Mouse (Mus musculus) heart, embryonic 14.5 days (tissue): ENCODE results near the gene Figla. TPM values are rescaled to one million over a fixed set of nuclear protein-coding genes. Genes with fewer than 3 reads are reported as not detected.

ENCODE experiments used
- ATAC-seq: fragments of 200-750 bp; cut with Nextera tagmentation; 2 replicates; pipeline ENCODE4 v1.8.0; 2017; ENCODE audit warnings: low read depth, moderate TSS enrichment; ENCODE audit not compliant: insufficient number of reproducible peaks, insufficient read depth, low FRiP score
- H3K27ac ChIP-seq, 2 experiments: fragments of 200-500 bp in 1 of 2; fragments of 300-500 bp in 1 of 2; sonication (generic) in 1 of 2; replicated peaks in 1 of 2; 2 replicates each; pipeline ENCODE4 v1.5.1; 2012 to 2014; ENCODE audit warnings: low read depth in 2 of 2, low read length in 2 of 2, control low read depth in 1 of 2, mild to moderate bottlenecking in 1 of 2, mixed read lengths in 1 of 2; ENCODE audit not compliant: control insufficient read depth in 1 of 2, insufficient read depth in 1 of 2
- H3K27me3 ChIP-seq: fragments of 300-500 bp; sonication (generic); 2 replicates; pipeline ENCODE4 v1.6.1; 2014; ENCODE audit warnings: mild to moderate bottlenecking, low read length, control low read depth; ENCODE audit not compliant: control insufficient read depth, insufficient read depth
- H3K36me3 ChIP-seq: fragments of 300-500 bp; sonication (generic); 2 replicates; pipeline ENCODE4 v1.6.1; 2014; ENCODE audit warnings: mild to moderate bottlenecking, control low read depth, low read length, mixed read lengths; ENCODE audit not compliant: control insufficient read depth, insufficient read depth
- H3K4me1 ChIP-seq, 2 experiments: fragments of 200-500 bp in 1 of 2; fragments of 300-500 bp in 1 of 2; sonication (generic) in 1 of 2; 2 replicates each; pipeline ENCODE4 v1.6.1; 2012 to 2014; ENCODE audit warnings: low read length in 2 of 2, control low read depth in 1 of 2, mixed read lengths in 1 of 2; ENCODE audit not compliant: control insufficient read depth in 2 of 2, insufficient read depth in 2 of 2
- H3K4me2 ChIP-seq: fragments of 300-500 bp; sonication (generic); 2 replicates; pipeline ENCODE4 v1.6.1; 2014; ENCODE audit warnings: mild to moderate bottlenecking, low read length
- H3K4me3 ChIP-seq, 2 experiments: fragments of 200-500 bp in 1 of 2; fragments of 300-500 bp in 1 of 2; sonication (generic) in 1 of 2; 2 replicates each; pipeline ENCODE4 v1.5.1; 2012 to 2014; ENCODE audit warnings: low read length in 2 of 2, mild to moderate bottlenecking in 2 of 2, control low read depth in 1 of 2, low read depth in 1 of 2, moderate library complexity in 1 of 2; ENCODE audit not compliant: control insufficient read depth in 1 of 2, insufficient read depth in 1 of 2
- H3K9ac ChIP-seq: fragments of 300-500 bp; sonication (generic); 2 replicates; pipeline ENCODE4 v1.6.1; 2014; ENCODE audit warnings: mild to moderate bottlenecking, low read length
- H3K9me3 ChIP-seq: fragments of 300-500 bp; sonication (generic); 2 replicates; pipeline ENCODE4 v1.6.1; 2016; ENCODE audit warnings: low read length, control low read depth; ENCODE audit not compliant: control insufficient read depth
- WGBS: fragments of 180-500 bp; shearing (Covaris S2); extraction: QIAGEN DNeasy Blood & Tissue Kit; methylation state at CpG from one replicate; pipeline ENCODE4 v1.1.7; 2014; 5-methylcytosine and 5-hydroxymethylcytosine counted together
- polyA plus RNA-seq: library from polyadenylated mRNA; unstranded; fragments of >200 nt; fragmentation: Nextera tagmentation; extraction: Ambion mirVana; gene quantifications from 2 replicates; pipeline ENCODE4 v1.2.1, GENCODE M21; 2014

Gene Figla
- not detected in 2 replicates for polyA plus RNA-seq

DNA sequence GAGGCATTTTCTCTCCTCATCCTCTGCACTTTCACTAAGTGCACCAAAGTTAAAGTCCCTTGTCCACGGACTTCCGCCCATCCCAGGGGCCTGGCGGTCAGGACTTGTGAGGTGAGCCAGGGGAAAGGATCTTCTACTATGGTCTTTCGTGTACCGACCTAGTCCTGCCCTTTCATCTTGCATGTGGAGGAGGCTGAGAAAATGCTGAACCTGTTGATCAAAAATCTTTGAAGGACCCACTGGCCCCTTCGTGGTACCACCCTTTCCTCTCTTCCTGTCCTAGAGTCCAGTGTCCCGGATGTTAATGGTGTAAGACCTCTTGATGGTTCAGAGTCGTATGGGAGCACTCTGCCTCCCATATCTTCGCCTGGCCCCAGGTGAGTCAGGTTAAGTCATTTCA is at the start of gene Figla:
Figla (plus strand) TSS at position 301 of the 400 bp plus-strand sequence.
- no peak within 1 kb of the TSS for H3K4me3 ChIP-seq
- no peak for ATAC-seq
- no peak within 1 kb of the TSS for H3K9ac ChIP-seq
- no peak within 1 kb of the TSS for H3K27ac ChIP-seq
- H3K9me3 ChIP-seq, result no peaks in the 10 kb centered on the region
- no peaks in the 10 kb centered on the region for H3K4me1 ChIP-seq
- H3K27me3 ChIP-seq, result 0 out of 2 replicates have a peak, but pooled peaks cover 4% of the 10 kb centered on the region
- no peaks in the 10 kb centered on the region for H3K36me3 ChIP-seq
- 80% methylated on average over 9 of the region's 9 CpGs for WGBS
- H3K4me2 ChIP-seq, result no peak within 1 kb of the TSS

DNA sequence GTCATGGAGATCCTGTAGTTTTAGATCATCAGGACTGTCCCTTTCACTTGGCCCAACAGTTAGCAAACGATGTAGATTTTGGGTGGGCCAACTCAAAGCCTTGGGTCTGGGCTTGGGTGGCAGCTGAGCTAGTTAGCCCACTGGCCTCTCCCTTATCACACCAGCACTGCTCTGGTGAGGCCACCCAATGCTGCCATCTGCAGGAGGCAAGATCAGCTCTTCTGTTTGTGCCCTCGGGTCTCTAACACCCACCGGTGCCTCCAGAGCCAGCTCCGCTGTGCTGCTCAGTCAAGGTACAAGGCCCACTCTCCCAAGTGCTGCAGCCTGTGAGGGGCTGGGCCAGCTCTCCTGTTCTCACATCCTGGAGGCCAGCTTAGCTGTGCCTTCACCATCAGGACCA is 49.3 kb upstream of the Figla start:
- peaks cover 8 to 11% of the 10 kb centered on the region in 2 experiments for H3K4me1 ChIP-seq
- H3K27me3 ChIP-seq, result no peaks in the 10 kb centered on the region
- no peak overlapping the region for H3K27ac ChIP-seq
- ATAC-seq, result no peak
- H3K9ac ChIP-seq, result no peak overlapping the region
- 70% methylated on average over 4 of the region's 4 CpGs for WGBS
- no peaks in the 10 kb centered on the region for H3K9me3 ChIP-seq
- no peaks in the 10 kb centered on the region for H3K36me3 ChIP-seq
- no peak overlapping the region for H3K4me3 ChIP-seq
- no peak overlapping the region for H3K4me2 ChIP-seq

DNA sequence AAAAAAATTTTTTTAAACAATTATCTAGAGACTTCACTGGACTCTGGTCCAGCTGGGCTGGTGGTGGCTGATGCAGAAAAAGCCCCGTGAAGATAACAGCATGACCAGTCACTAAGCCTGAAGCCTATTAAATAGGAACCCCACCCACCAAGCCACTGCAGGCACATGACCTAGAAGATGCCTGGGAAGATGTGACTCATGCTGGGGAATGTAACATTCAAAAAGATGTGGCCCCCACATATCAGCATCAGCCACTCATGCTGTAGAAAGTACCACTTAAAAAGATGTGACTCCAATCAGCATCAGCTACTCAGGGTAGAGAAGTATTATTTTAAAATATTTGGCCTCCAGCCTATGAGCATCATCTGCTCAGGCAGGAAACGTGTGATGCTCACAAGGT is 46.1 kb upstream of the Figla start:
- Histone ChIP-seq H3K9me3 (no peaks in the 10 kb centered on the region), H3K36me3 (no peaks in the 10 kb centered on the region), H3K9ac (no peak overlapping the region), H3K4me1 (peaks cover 12 to 25% of the 10 kb centered on the region in 2 experiments), H3K27me3 (no peaks in the 10 kb centered on the region), H3K4me3 (no peak overlapping the region), H3K27ac (no peak overlapping the region), H3K4me2 (no peak overlapping the region)
- 36% methylated on average over 2 of the region's 2 CpGs for WGBS
- 0 out of 2 replicates have a peak, but pooled peaks have one; percentile 47 for ATAC-seq

DNA sequence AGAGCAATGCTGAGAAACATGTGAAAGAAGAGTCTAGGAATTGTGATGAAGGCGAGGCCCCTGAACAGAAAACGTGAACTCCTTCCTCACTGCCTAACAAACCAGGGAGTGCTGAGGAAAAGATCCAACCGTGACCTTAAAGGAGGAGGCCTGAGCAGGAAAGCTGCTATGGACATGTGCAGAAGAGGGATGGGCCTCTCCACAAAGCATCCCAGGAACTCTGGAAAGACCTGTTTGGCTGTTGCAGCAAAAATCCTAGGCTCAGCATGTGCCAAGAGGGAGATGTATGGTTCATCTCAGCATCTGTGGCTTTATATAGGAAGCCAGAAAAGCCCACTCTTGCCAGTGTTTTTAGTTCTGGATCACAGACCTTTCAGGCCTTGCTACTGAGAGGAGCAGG is 43.3 kb upstream of the Figla start:
- Histone ChIP-seq H3K4me2 (no peak overlapping the region), H3K4me1 (peaks cover 7 to 19% of the 10 kb centered on the region in 2 experiments; a peak in 3 of 4 replicates), H3K36me3 (no peaks in the 10 kb centered on the region), H3K4me3 (no peak overlapping the region), H3K27me3 (no peaks in the 10 kb centered on the region), H3K9me3 (no peaks in the 10 kb centered on the region), H3K27ac (peak overlapping the region; percentile 28 to 40; a peak in 1 of 4 replicates), H3K9ac (no peak overlapping the region; the same call in 1 of the 2 replicates)
- 45% methylated on average over 3 of the region's 3 CpGs for WGBS
- no peak for ATAC-seq

DNA sequence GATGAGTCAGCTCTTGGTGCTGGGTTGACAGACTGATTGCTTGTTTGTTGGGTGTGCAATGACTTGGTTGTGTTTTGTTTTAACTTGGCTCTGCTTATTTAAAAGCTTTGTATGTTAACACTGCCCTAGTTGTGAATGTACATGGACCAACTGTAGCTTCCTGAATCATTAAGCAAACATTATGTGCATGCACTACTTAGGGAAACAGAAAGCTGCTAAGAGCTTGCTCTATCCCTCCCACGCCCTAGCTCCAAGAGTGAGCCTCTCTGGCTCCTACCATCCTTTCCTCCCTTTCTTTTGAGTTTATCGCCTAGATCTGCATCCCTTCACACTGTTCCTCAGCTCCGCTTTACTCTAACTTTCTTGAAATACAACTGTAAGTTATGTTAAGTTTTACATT is 42.6 kb upstream of the Figla start:
- no peak overlapping the region for H3K4me3 ChIP-seq
- H3K27ac ChIP-seq, result no peak overlapping the region
- 72% methylated on average over 3 of the region's 3 CpGs for WGBS
- H3K9me3 ChIP-seq, result no peaks in the 10 kb centered on the region; the same call in 1 of the 2 replicates
- ATAC-seq, result no peak
- H3K4me2 ChIP-seq, result no peak overlapping the region
- no peaks in the 10 kb centered on the region for H3K27me3 ChIP-seq
- peaks cover 7 to 19% of the 10 kb centered on the region in 2 experiments; a peak in 3 of 4 replicates for H3K4me1 ChIP-seq
- H3K36me3 ChIP-seq, result no peaks in the 10 kb centered on the region
- H3K9ac ChIP-seq, result no peak overlapping the region

DNA sequence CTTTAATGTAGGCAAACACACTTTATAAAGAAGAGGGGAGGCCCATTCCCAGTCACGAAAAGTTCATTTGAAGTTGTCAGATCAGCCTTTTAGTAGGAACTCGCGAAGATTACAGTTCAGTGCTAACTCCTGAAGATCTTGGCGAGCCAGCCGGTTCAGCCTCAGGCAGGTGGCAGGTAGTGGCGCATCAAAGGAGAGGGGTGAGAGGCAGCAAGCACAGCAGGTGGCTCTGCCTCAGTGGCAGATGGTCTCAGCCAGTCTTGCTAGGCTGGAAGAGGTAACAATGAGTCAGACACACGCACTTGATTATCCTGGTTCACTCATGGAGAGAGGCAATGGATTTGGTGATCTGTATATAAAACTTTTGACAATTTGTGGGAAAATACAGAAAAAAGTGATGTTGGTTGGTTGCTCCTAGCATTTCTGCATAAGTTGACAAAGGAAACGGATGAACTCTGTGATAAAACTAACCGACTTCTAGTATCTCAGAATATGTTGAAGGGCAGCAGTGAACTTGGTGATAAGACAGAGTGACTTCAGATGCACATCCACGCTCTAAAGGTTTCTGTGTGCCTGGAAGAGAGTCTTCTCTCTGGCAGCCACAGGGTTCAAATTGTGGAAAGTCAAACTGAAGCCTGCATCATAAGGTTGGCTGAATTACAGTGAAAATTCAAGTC is 40.9 kb upstream of the Figla start:
- no peak for ATAC-seq
- WGBS, result 50% methylated on average over 10 of the region's 10 CpGs
- Histone ChIP-seq H3K4me3 (no peak overlapping the region), H3K9ac (no peak overlapping the region), H3K36me3 (no peaks in the 10 kb centered on the region), H3K4me2 (no peak overlapping the region), H3K9me3 (no peaks in the 10 kb centered on the region; the same call in 1 of the 2 replicates), H3K27me3 (no peaks in the 10 kb centered on the region), H3K27ac (no peak overlapping the region), H3K4me1 (peaks cover 6 to 18% of the 10 kb centered on the region in 2 experiments; a peak in 3 of 4 replicates)

DNA sequence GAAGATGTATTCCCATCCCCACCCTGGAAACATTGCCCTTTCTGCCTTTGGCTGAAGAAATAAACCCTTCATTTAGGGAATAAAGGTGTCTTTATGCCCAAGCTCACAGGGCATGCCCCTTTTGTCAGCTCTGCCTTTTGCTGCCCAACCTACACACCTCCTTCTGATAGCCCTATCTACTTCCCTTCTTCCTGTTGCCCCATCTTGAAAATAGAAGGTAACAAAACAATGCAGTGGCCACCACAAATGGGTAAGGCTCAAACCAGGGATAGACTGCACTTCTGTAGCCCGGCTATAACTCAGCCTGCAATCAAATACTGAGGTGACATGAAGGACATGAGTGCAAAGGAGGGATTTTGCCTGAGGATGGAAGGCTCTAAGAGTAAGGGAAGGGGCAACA is 40.2 kb upstream of the Figla start:
- H3K4me1 ChIP-seq, result peaks cover 5 to 13% of the 10 kb centered on the region in 2 experiments; a peak in 3 of 4 replicates
- H3K9ac ChIP-seq, result no peak overlapping the region
- H3K4me2 ChIP-seq, result no peak overlapping the region
- H3K4me3 ChIP-seq, result no peak overlapping the region
- no peaks in the 10 kb centered on the region for H3K27me3 ChIP-seq
- H3K27ac ChIP-seq, result no peak overlapping the region
- WGBS, result 76% methylated on average over 1 of the region's 1 CpGs
- no peaks in the 10 kb centered on the region for H3K36me3 ChIP-seq
- no peak for ATAC-seq
- H3K9me3 ChIP-seq, result no peaks in the 10 kb centered on the region; the same call in 1 of the 2 replicates
